Mouse (Mus musculus) lung, adult 10 weeks (tissue): Measurements from ENCODE around the gene Lilra6. TPM values are rescaled to one million over a fixed set of nuclear protein-coding genes. Genes with fewer than 3 reads are reported as not detected.

Experiments used
- polyA plus RNA-seq: library from polyadenylated mRNA; stranded (reverse); fragments of 350-450 nt; fragmentation: Illumina TruSeq; extraction: RNeasy Lipid Tissue Mini Kit (QIAGEN cat#74804); gene quantifications from one replicate; pipeline ENCODE4 v1.2.3, GENCODE M21; 2014; ENCODE audit warnings: low read depth, low replicate concordance; ENCODE audit not compliant: insufficient read depth

Gene Lilra6
- polyA plus RNA-seq, result 1.8 TPM

DNA sequence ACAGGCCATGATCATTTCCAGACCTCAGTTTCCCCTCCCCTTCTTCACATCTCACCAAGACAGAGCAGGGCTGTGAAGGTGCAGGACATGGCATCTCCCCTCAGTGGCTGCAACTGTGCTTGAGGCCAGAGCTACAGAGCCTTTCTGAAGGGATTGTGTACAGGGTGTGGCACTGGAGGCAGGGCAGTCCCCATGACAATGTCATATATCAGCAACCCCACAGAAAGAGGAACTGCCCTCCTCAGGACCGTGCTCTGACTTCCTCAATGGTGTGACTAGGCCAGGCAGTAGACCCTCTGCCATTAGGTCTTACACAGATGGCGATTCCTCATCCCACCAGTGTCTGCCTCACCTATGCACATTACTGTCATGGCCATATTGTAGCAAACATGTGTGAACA lies at the start of gene Lilra6:
Lilra6 (minus strand) TSS at position 117 of the 400 bp plus-strand sequence.

DNA sequence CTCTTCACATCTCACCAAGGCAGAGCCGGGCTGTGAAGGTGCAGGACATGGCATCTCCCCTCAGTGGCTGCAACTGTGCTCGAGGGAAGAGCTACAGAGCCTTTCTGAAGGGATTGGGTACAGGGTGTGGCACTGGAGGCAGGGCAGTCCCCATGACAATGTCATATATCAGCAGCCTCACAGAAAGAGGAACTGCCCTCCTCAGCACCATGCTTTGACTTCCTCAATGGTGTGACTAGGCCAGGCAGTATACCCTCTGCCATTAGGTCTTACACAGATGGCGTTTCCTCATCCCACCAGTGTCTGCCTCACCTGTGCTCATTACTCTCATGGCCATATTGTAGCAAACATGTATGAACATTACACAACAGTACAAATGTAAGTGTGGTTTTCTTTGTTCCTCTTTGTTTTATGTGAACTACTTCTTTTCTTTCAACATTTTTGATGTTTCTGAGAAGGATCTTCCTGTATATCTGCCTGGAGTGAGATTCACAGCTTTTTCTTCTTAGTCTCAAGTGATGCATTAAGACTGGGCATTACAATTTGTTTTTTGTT lies 17.2 kb downstream of the Lilra6 start, which contains the start of gene Gm14548:
Gm14548 (minus strand) TSS at position 85 of the 555 bp plus-strand sequence.

Other genes starting within 250 kb of the Lilra6 start
- 8.4 TPM for gene Leng1, start 249.7 kb downstream of the Lilra6 start, polyA plus RNA-seq
- 31.0 TPM for gene Tmc4, start 237.9 kb downstream of the Lilra6 start, polyA plus RNA-seq
- gene Tsen34, start 222.6 kb downstream of the Lilra6 start, polyA plus RNA-seq, result 75.9 TPM
- gene Mboat7, start 222.0 kb downstream of the Lilra6 start, polyA plus RNA-seq, result 24.4 TPM
- gene Rps9, start 211.5 kb downstream of the Lilra6 start, polyA plus RNA-seq, result 2,231 TPM
- gene Pirb, start 195.1 kb downstream of the Lilra6 start, polyA plus RNA-seq, result 14.4 TPM
- 0.52 TPM for gene Gm15448, start 89.8 kb downstream of the Lilra6 start, polyA plus RNA-seq
- 2.8 TPM for gene Pira2, start 70.5 kb downstream of the Lilra6 start, polyA plus RNA-seq
- gene Gm14548, start 17.4 kb downstream of the Lilra6 start, polyA plus RNA-seq, result 1.8 TPM
- gene Lair1, start 147.7 kb upstream of the Lilra6 start, polyA plus RNA-seq, result 7.5 TPM
- 0.35 TPM for gene Ttyh1, start 203.9 kb upstream of the Lilra6 start, polyA plus RNA-seq
- 31.4 TPM for gene Leng8, start 221.5 kb upstream of the Lilra6 start, polyA plus RNA-seq
- 4.4 TPM for gene Leng9, start 234.9 kb upstream of the Lilra6 start, polyA plus RNA-seq
- gene Cdc42ep5, start 249.4 kb upstream of the Lilra6 start, polyA plus RNA-seq, result 15.0 TPM